Mouse (Mus musculus) forebrain, embryonic 14.5 days (tissue): ENCODE data around the gene Ncor2. TPM values are rescaled to one million over a fixed set of nuclear protein-coding genes. Genes with fewer than 3 reads are reported as not detected.

ENCODE experiments used
- ATAC-seq: fragments of 200-750 bp; cut with Nextera tagmentation; 2 replicates; pipeline ENCODE4 v1.8.0; 2017; ENCODE audit warnings: mild to moderate bottlenecking, moderate library complexity
- DNase-seq: peaks from one replicate; pipeline ENCODE4 v3.0.0-alpha.2; 2015; ENCODE audit warnings: low spot score
- H3K27ac ChIP-seq: fragments of 300-500 bp; sonication (generic); 2 replicates; pipeline ENCODE4 v1.5.1; 2014; ENCODE audit warnings: low read depth, mild to moderate bottlenecking, control low read depth, low read length, moderate library complexity
- H3K27me3 ChIP-seq: fragments of 300-500 bp; sonication (generic); replicated peaks from 2 replicates; pipeline ENCODE4 v1.6.1; 2014; ENCODE audit warnings: low read length, control low read depth, mixed read lengths; ENCODE audit not compliant: control insufficient read depth, insufficient read depth
- H3K36me3 ChIP-seq: fragments of 300-500 bp; sonication (generic); 2 replicates; pipeline ENCODE4 v1.6.1; 2014; ENCODE audit warnings: low read length, control low read depth; ENCODE audit not compliant: control insufficient read depth, insufficient read depth
- H3K4me1 ChIP-seq: fragments of 300-500 bp; sonication (generic); 2 replicates; pipeline ENCODE4 v1.6.1; 2014; ENCODE audit warnings: antibody characterized with exemption, low read length, control low read depth; ENCODE audit not compliant: control insufficient read depth, insufficient read depth
- H3K4me2 ChIP-seq: fragments of 300-500 bp; sonication (generic); 2 replicates; pipeline ENCODE4 v1.6.1; 2014; ENCODE audit warnings: mild to moderate bottlenecking, control low read depth, low read length
- H3K4me3 ChIP-seq: fragments of 300-500 bp; sonication (generic); 2 replicates; pipeline ENCODE4 v1.5.1; 2014; ENCODE audit warnings: low read depth, low read length, control low read depth
- H3K9ac ChIP-seq: fragments of 300-500 bp; sonication (generic); 2 replicates; pipeline ENCODE4 v1.6.1; 2014; ENCODE audit warnings: mild to moderate bottlenecking, low read length, control low read depth, moderate library complexity
- H3K9me3 ChIP-seq: fragments of 300-500 bp; sonication (generic); replicated peaks from 2 replicates; pipeline ENCODE4 v1.6.1; 2016; ENCODE audit warnings: low read length, control low read depth, mixed read lengths; ENCODE audit not compliant: control insufficient read depth
- WGBS: fragments of 180-500 bp; shearing (Covaris S2); extraction: QIAGEN DNeasy Blood & Tissue Kit; methylation state at CpG from one replicate; pipeline ENCODE4 v1.1.7; 2014; 5-methylcytosine and 5-hydroxymethylcytosine counted together
- polyA plus RNA-seq: library from polyadenylated mRNA; unstranded; fragments of >200 nt; fragmentation: Nextera tagmentation; extraction: Ambion mirVana; gene quantifications from 2 replicates; pipeline ENCODE4 v1.2.1, GENCODE M21; 2014

The Ncor2 gene
- polyA plus RNA-seq, 1 experiment from 2014 or later = 15.1 TPM

- no peak overlapping the region for H3K27ac ChIP-seq
- ATAC-seq = no peak
- H3K27me3 ChIP-seq = no peaks in the 10 kb centered on the region
- no peak overlapping the region for H3K9ac ChIP-seq
- DNase-seq = no peak
- H3K4me3 ChIP-seq = no peak overlapping the region
- H3K36me3 ChIP-seq = no peaks in the 10 kb centered on the region
- H3K9me3 ChIP-seq = no peaks in the 10 kb centered on the region
- no peaks in the 10 kb centered on the region for H3K4me1 ChIP-seq
- 83% methylated on average over 8 of the region's 8 CpGs for WGBS
- no peak overlapping the region for H3K4me2 ChIP-seq
These were observed 186.7 kb downstream of the Ncor2 start for GRCm38 (mm10) chr5:124992323-124992722.

- no peak overlapping the region for H3K27ac ChIP-seq
- no peaks in the 10 kb centered on the region for H3K9me3 ChIP-seq
These were observed 189.3 kb downstream of the Ncor2 start for GRCm38 (mm10) chr5:124989724-124990123.

GRCm38 (mm10) chr5:124986656-124987055 lies 192.4 kb downstream of the Ncor2 start:
- Histone ChIP-seq H3K9me3 (0 out of 2 replicates have a peak, but pooled peaks cover 2% of the 10 kb centered on the region), H3K9ac (no peak overlapping the region), H3K27ac (no peak overlapping the region), H3K4me1 (no peaks in the 10 kb centered on the region), H3K4me3 (no peak overlapping the region), H3K27me3 (no peaks in the 10 kb centered on the region), H3K4me2 (no peak overlapping the region), H3K36me3 (no peaks in the 10 kb centered on the region)
- DNase-seq (no peak), ATAC-seq (no peak)
- WGBS = 88% methylated on average over 5 of the region's 5 CpGs

More at GRCm38 (mm10) chr5:124989724-124990123, 189.3 kb downstream of the Ncor2 start:
- H3K9ac ChIP-seq = no peak overlapping the region
- DNase-seq (no peak), ATAC-seq (no peak)
- no peak overlapping the region for H3K4me2 ChIP-seq
- H3K36me3 ChIP-seq = no peaks in the 10 kb centered on the region
- no peaks in the 10 kb centered on the region for H3K4me1 ChIP-seq
- no peak overlapping the region for H3K4me3 ChIP-seq
- H3K27me3 ChIP-seq = no peaks in the 10 kb centered on the region
- WGBS = 94% methylated on average over 2 of the region's 2 CpGs

GRCm38 (mm10) chr5:124986222-124986621 lies 192.8 kb downstream of the Ncor2 start:
- Histone ChIP-seq H3K4me2 (no peak overlapping the region), H3K27me3 (no peaks in the 10 kb centered on the region), H3K36me3 (no peaks in the 10 kb centered on the region), H3K4me3 (no peak overlapping the region), H3K9ac (no peak overlapping the region), H3K27ac (no peak overlapping the region), H3K9me3 (0 out of 2 replicates have a peak, but pooled peaks cover 2% of the 10 kb centered on the region), H3K4me1 (no peaks in the 10 kb centered on the region)
- WGBS = 86% methylated on average over 5 of the region's 5 CpGs
- no peak for ATAC-seq
- no peak for DNase-seq

- H3K9ac ChIP-seq = no peak overlapping the region
- ATAC-seq = no peak
- no peak for DNase-seq
- H3K9me3 ChIP-seq = no peaks in the 10 kb centered on the region
- no peak overlapping the region for H3K4me2 ChIP-seq
- H3K4me3 ChIP-seq = no peak overlapping the region
- no peaks in the 10 kb centered on the region for H3K4me1 ChIP-seq
- H3K36me3 ChIP-seq = no peaks in the 10 kb centered on the region
- H3K27me3 ChIP-seq = no peaks in the 10 kb centered on the region
- 41% methylated on average over 8 of the region's 8 CpGs for WGBS
- no peak overlapping the region for H3K27ac ChIP-seq
These were observed 209.2 kb downstream of the Ncor2 start for GRCm38 (mm10) chr5:124969790-124970189.

Other genes with a start within 250 kb of the Ncor2 start
- gene Rflna, start 176.0 kb downstream of the Ncor2 start, polyA plus RNA-seq = 3.2 and 3.5 TPM in 2 replicates
- gene Scarb1, start 161.9 kb upstream of the Ncor2 start, polyA plus RNA-seq = 17.6 and 21.7 TPM in 2 replicates
- 0.33 TPM in 1 of 2 replicates, not detected in the other for gene Gm10382, start 210.1 kb upstream of the Ncor2 start, polyA plus RNA-seq
- gene Ubc, start 211.0 kb upstream of the Ncor2 start, polyA plus RNA-seq = 981 and 1,199 TPM in 2 replicates